Mouse (Mus musculus) right cerebral cortex, postnatal 36 days (tissue): ENCODE data around the gene Smg1.
A peak's percentile ranks its signal among the peaks of the same experiment; 100 is the strongest.
"Not testable (repeated sequence)": the region's sequence is repeated elsewhere in the genome, so short reads cannot be mapped to it uniquely, and the experiment has no call there.

ENCODE experiments used
- DNase-seq, 2 experiments: peaks; one replicate each; pipeline ENCODE4 v3.0.0; 2022; ENCODE audit warnings: low spot score in 2 of 2, mixed read lengths in 1 of 2

The Smg1 gene

GRCm38 (mm10) chr7:118249563-118249962 lies 6.1 kb upstream of the Smg1 start:
- DNase-seq = no peak

DNA sequence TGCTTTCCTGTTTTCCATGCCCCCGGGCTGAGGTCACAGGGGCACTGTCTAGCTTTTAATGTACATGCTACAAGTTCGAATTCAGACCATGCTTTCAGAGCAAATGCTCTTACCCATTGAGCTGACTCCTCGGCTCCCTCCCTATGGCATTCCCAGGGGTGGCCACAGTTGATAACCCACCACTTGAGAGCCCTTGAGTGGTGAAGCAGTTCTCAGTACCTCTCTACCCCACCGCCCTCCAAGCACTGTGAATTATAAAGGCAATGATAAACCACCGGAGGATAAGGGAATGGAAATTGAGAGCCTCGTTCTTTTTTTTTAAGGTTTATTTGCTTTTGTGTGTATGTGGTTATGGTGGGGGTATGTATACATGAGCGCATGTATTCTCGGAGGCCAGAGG lies 4.6 kb upstream of the Smg1 start:
- no peak for DNase-seq

DNA sequence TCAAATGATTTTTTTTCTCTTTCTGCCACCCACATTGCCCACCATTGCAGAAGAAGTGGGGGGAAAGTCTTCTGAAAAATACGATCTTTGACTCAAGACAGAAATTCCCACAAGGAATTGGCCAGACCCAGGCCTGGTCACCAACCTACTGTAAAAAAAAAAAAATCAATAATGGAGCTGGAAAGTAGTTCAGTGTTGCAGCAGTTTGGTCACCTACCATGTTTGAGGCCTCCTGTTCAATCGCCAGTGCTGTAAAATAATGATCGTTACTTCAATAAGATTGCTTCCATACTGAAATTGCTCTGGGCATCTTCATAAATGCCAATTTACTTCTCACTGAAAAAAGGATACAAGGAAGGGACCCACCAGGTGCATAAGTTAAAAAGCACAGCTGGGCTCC lies 1.8 kb upstream of the Smg1 start:
- DNase-seq = no peak

DNA sequence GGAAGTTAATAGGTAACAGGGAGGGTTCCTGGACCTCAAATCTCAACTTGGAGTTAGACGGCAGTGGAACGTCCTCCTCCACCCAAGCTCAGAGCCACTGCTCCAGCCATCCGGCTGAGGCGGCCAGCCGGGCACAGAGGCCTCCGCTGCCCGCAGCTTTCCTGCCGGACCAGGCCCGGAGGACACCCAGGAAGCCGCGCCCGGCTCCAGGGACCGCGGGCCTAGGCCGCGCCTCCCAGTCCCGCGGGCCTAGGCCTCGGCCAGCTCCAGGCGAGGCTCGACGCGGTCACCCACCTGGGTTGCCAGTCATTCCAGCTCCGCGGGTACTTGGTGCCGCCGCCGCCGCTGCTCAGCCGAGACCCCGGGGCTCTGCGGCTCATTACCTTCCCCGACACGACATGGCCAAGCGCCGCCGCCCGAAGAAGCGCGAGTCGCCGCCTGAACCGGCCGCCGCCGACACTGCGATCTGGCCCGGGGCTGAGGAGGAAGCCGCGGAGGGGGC lies 508 bp downstream of the Smg1 start:
- DNase-seq = peak in 1 of 2 experiments; percentile 12

DNA sequence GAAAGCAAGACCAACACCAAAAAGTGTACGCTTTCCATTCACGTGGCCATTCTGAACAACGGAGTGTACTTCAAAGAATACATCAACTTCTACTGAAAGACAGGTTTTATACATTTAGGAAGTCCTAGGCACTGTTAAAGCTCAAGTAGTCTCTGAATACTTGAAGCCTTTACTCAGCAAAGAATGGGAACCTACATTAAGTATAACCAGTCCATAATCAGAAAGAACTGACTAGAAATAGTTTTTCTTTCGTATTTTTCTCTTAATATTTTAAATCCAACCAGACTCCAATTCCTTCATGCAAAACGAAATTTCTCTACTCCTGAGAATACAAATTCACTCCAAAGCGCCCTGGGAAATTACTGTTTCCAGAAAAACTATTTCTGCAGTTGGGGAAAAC lies 1.2 kb downstream of the Smg1 start:
- no peak for DNase-seq

GRCm38 (mm10) chr7:118240402-118240801 lies 3.1 kb downstream of the Smg1 start:
- DNase-seq = no peak

DNA sequence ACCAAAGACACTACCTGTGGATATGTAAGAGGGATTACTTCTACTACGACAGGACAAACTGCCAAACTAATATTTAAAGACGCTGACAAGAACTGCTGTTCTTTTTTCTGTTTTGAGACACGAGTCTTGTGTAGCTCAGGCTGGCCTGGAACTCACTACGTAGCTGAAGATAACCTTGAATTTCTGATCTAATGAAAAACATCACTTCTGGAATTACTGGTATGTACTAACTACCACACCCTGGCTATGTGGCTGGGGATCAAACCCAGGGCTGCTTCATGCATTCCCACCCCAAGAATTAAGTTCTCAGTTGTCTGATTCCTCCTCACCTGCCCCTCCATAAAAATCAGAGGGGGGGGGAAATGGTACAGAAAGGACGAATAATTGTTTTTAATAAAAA lies 3.5 kb downstream of the Smg1 start:
- DNase-seq = no peak

DNA sequence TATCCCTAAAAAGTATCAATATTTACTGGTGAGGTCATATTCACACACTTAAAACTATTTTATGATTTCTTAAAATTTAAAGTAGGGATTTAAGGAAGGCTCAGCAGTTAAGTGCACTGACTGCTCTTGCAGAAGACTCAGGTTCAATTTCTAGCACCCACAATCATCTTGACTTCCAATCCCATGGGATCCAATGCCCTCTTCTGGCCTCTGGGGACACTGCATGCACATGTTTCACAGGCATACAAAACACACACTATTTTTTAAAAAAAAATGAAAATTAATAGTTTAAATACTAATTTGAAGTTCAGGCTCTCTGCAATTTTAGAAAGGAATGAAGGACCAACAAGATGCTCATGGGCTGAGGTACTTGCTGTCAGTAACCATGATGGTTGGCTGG lies 6.5 kb downstream of the Smg1 start:
- DNase-seq = no peak

- DNase-seq = no peak
Observed at GRCm38 (mm10) chr7:118234236-118234635, 9.2 kb downstream of the Smg1 start.

- DNase-seq = no peak
Observed at GRCm38 (mm10) chr7:118232613-118233012, 10.9 kb downstream of the Smg1 start.

GRCm38 (mm10) chr7:118219777-118220176 lies 23.7 kb downstream of the Smg1 start:
- DNase-seq = no peak

DNA sequence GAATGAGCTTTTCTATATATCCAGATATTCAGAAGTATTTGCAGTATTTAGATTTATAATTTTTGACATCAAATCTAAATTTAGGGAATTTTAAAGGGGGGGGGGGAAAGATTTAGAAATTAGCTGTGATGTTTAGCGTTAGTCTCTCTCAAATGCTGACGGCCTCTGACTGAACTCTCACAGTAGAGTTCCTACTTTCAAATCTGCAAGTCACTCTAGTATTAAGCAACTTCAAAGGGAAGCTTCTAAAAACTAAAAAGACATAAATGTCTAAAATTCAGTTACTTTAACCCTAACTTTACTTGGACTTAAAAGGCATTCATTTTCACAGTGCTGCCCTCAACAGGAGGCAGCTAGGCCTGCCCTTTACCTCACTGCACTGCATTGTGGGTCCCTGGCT lies 37.1 kb downstream of the Smg1 start:
- no peak for DNase-seq

DNA sequence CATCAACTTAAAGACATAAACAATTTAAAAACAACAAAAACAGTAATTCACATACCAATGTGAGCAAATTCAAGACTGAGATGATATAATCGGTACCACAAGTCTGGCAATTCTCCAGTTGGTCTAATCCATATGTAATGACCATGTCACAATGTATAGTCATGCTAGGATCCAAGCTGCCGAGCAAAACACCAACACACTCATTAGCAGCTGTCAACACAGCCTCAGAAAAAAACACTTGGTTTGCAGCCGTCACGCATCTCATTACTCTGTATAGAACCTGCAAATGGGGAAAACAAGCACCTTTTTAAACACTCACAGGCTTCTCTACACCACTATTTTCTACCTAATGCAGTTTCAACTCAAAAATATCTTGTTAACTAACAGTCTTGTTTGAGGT lies 47.7 kb downstream of the Smg1 start:
- no peak for DNase-seq

DNA sequence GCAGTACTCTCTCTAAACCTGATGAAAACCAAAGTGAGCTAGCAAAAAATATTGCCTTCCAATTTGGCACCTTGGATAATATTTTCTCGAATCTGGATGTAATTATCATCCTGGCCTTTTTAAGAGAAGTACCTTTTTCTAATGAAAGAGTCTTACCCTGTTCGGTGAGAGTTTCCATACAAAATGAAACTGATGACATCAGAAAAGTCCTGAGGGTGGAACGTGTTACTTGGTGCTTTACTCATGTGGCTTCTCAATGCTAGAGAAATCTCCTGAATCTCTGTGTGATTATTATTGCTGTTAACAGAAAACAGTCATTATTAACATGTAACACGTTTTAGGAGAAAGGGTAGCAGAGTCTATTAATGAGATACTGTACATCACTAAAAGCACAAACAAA lies 57.6 kb downstream of the Smg1 start:
- DNase-seq = no peak

GRCm38 (mm10) chr7:118184604-118185003 lies 58.9 kb downstream of the Smg1 start:
- DNase-seq = no peak

DNA sequence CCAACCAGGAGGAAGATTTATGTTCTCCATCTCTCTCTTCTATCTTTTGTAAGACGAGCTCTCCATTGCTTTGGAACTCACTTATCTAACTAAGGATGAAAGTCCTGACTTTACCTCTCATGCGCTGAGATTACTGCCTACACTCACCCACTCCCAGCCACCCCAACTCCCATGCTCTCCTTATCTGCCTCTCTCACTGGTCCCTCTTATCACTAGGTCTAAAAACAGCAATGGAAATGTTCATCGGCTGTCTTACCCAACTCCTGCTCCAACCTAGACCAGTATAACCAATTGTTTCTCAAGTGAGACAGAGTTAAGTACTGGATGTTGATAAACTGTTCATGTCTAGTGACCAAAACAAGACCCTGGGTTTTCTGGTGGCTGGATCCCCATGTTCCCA lies 62.3 kb downstream of the Smg1 start:
- DNase-seq = no peak

GRCm38 (mm10) chr7:118179782-118180181 lies 63.7 kb downstream of the Smg1 start:
- DNase-seq = no peak

GRCm38 (mm10) chr7:118175821-118176355 lies 67.6 kb downstream of the Smg1 start:
- no peak for DNase-seq

DNA sequence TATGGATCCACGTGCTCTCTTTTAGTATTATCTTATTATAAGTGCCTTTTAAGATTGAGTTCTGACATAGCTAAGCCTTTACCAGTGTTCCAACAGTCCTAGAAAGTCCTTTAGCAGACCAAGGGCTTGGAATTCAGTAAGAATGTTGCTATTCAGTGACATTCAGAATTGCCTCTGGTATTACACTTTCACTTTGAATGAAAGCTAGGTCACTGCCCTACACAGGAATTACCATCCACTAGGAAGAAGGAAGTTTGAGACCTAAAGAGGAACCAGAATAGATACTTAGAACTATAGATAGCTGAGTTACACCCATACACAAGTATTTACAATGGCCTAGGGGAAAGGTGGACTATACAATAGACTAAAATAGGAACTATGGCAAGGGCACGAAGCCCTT lies 73.3 kb downstream of the Smg1 start:
- not testable (repeated sequence) for DNase-seq

- DNase-seq = no peak
Observed at GRCm38 (mm10) chr7:118163006-118163405, 80.5 kb downstream of the Smg1 start.

- DNase-seq = peak; percentile 36 to 77
Observed at GRCm38 (mm10) chr7:118160121-118160520, 83.3 kb downstream of the Smg1 start.

DNA sequence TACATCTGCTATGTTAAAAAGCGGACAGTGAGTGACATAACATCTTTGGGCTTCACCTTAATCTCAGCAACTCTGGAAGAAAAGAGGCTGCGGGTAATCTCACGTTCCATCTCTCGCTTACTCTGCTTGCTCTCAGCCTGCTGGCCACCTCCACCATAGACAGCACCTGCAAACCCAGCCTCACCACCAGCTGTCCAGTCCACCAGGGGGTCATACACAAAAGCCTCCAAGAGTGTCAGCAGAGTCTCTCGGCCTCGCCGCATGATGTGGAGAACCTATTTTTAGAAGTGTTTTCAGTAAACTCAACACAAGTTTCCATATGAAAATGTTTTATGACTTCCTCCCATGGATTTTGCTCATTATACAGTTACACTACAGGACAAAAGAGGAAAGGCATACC lies 87.0 kb downstream of the Smg1 start:
- DNase-seq = no peak

DNA sequence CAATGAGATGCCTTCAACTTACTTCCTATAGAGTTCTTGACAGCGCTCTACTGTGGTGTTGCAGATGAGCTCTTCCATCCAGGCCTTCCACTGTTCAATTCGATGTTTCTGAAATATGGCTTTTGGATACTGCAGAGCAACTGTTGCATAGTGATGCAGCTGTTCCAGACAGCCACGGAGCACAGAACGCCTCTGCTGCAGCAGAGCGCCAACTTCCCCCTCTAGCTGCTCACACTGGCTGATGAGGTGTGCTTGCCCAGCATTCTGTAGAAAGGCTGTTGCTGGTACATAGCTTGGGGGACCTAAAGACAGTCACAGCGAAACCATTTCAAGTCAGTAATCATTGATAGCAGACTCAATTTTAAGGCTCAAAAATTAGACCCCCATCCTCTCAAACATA lies 89.3 kb downstream of the Smg1 start:
- DNase-seq = peak; percentile 25 to 28

GRCm38 (mm10) chr7:118143602-118144001 lies 99.9 kb downstream of the Smg1 start:
- DNase-seq = no peak
